Mouse (Mus musculus): ENCODE data around the gene Tm9sf3.

Gene Tm9sf3

GRCm38 (mm10) chr19:41260736-41261135, 3.1 kb downstream of the Tm9sf3 start:
- DNase-seq = no peak

DNA sequence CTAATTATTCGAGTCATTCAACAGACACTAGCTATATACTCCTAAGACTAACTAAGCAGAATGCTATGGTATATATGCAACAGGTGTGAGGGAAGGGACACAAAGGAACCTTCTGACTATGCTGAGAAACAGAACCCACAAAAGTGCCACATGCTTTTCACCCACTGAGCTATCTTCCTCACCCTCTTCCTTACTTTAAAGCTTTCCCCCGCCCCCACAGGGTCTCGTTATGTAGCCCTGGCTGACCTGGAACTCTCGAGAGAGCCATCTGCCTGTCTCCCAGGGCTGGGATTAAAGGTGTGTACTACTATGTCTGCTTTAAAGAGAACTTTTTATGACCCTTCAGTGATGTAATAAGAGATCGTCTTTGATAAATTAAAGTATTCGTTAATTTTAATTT, 4.5 kb downstream of the Tm9sf3 start:
- no peak for DNase-seq

GRCm38 (mm10) chr19:41258707-41259106, 5.1 kb downstream of the Tm9sf3 start:
- DNase-seq = peak; percentile 75 to 79

- no peak for DNase-seq
Observed at GRCm38 (mm10) chr19:41254584-41254983, 9.2 kb downstream of the Tm9sf3 start.

DNA sequence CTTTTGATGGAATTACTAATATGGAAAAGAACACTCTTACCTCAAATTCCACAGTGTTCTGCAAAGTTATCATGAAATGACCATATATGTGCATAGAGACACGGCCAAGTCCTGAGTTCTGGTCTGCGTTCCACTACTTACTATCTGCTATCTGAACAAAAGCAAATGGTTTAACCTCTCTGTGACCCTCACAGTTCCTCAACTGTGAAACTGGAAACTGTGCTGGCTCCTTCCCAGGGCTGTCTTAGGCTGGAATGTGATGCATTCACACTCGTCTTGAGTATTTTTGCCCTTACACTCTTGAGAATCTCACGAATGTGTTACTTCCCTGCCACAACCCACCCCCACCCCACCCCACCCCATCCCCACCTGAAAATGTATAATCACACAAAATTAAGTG, 14.8 kb downstream of the Tm9sf3 start:
- no peak for DNase-seq

- DNase-seq = no peak
Observed at GRCm38 (mm10) chr19:41248271-41248670, 15.5 kb downstream of the Tm9sf3 start.

- DNase-seq = no peak
Observed at GRCm38 (mm10) chr19:41246271-41246670, 17.5 kb downstream of the Tm9sf3 start.

DNA sequence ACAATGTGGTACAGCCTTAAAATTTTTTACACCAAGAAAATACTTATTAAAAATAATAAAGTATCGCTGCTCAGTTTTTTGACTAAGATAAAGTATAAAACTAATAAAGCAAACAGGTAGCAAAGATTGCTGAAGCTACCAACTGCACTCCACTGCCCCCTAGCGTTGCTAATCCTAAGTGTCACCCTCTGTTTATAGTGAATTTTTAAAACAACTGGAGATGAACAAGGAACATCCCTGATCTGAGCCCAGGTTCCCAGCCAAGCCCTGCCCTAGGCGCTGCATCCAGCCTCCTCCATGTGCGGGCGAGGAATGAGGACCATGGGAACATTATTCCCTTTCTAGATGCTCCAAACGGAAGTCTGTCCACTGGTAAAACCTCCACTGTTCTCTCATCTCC, 19.2 kb downstream of the Tm9sf3 start:
- peak; percentile 69 to 73 for DNase-seq

DNA sequence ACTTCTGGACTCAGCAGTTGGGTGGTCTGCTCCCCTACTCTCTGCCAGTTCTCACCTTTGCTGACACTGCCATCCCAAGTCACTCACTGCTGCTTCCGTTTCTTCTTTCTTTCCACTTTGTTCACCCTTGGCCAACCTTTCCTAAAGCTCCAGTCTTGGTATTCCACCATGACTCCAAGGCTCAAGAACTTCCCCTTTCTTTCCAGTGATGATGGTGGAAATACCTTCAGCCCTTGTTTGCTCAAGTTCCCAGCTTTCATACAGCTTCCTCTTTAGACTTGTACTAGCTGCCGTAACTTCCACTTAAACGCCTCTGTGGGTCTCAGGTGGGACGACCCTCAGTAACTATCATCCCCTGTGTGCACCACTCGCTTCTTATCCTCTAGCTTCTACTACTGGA, 21.8 kb downstream of the Tm9sf3 start:
- no peak for DNase-seq

- no peak for DNase-seq
Observed at GRCm38 (mm10) chr19:41233698-41234097, 30.1 kb downstream of the Tm9sf3 start.

DNA sequence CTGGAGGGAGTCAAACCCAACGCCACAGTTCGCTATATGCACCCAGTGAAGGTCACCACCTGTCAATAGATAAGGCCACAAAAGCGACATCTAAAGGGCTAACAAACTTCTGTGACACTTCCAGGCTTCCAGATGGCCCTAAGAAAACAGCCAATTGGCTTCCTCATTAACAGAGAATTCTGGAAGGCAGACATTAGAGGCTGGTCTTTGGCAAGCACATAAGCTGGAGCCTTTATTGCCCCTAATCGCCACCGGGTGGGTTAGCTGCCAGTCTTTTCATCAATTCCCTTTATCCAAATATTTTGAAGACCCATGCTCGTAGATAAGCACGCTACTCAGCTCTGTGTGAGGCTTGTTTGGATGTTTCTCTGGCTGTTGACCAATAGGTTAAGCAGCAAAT, 55.5 kb downstream of the Tm9sf3 start:
- no peak for DNase-seq

DNA sequence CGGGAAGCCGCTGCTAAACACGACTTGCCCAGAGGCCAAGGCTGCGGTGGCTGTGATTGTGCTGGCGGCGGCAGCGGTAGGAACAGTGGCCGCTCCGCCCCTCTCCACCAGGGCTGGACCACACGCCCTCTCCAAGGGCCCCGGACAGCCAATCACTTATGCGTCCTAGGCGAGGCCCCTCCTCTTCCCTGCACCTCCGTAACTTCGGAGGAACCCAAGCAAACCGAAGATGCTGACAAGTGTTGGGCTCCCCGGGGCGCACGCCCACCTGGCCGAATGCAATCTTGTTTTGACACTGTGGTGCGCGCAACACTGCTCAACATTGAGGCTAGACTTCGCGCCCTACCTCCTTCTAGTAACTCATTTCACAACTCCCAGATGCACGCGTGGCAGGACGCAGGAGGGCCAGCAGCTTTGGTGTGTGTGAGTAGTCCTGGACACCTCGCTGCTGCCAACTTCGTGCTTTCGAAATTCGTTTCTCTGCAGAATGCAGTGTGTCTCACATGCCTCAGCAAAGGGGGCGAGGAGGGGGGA, 56.9 kb downstream of the Tm9sf3 start, which contains the start of gene Tll2:
Gene Tll2 (minus strand): TSS at position 25 of the 534 bp plus-strand sequence.
- peak; percentile 30 to 38 for DNase-seq

GRCm38 (mm10) chr19:41206041-41206810, 57.6 kb downstream of the Tm9sf3 start:
- DNase-seq = peak in 1 of 2 experiments; percentile 14

GRCm38 (mm10) chr19:41204159-41205081, 59.4 kb downstream of the Tm9sf3 start:
- no peak for DNase-seq

- no peak for DNase-seq
Observed at GRCm38 (mm10) chr19:41197606-41198005, 66.2 kb downstream of the Tm9sf3 start.

DNA sequence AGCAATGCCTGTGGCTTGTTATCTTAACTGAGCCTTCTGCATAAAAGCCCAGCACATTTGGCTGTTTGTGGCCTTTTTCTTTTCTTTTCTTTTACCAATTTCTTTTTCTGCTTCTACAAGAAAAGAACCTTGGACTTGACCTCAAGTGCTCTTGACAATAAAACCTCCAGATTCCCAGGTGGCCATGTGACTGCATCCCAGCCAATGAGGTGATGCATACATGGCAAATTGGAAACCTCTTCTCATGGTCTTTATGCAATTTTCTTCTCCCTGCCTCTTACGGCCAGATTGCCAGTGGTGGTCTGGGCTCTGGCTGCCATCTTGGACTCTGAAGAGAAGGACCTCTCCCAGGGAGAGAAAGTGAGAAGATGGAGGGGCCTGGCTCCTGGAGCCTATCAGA, 70.4 kb downstream of the Tm9sf3 start:
- DNase-seq = no peak

DNA sequence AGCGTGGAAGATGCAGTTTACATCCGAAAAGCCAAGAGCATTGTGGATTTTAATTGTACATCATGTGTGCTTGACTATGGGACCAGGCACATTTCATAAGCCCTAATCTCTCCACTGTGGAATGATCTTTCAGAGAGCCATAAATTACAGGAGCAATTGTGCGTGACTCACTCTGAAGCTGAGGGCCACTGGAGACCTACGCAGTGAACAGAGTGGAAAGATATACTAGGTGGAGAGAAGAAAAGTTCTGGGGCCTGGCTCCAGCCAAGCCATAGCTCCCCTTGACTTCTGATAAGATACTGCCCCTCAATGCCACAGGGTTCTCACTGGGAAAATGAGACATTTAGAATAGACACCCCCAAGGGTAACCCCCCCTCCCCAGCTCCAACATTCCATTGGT, 70.8 kb downstream of the Tm9sf3 start:
- DNase-seq = no peak

DNA sequence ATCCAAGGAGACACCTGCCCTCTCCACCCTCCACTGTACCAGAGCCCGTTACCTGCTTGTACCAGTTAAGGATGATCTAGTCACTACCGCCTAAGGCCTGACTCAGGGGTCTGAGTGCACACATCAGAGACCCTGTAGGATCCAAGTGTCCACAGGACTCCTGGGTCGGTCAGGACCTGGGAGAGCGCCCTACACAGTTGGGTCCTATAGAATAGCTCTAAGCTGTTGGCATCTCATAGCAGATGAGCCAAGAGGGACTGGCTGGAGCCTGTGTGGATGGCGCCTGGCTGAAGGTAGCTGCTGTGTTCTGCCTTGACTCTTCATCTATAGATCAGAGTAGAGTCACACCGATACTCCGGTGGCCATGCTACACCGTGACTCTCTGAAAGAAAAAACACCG, 72.1 kb downstream of the Tm9sf3 start:
- no peak for DNase-seq

- DNase-seq = no peak
Observed at GRCm38 (mm10) chr19:41190876-41191434, 72.8 kb downstream of the Tm9sf3 start.

DNA sequence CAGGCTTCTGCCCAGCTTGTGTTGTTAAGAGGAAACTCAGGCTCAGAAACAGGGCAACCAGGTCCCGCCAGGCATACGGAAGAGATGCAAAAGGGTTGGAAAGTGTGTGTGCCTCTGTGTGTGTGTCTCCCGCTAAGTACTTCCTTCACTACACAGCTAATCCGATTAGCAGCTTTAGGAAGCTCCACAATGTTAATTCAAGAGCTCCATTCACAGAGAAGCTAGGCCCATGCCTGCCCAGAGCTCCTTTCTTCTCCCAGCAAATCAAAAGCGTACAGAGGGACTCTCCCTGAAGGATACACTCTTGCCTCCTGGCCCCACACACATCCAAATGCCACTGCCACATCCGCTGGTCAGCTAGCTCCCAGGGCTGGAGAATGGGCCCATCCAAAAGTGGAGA, 86.5 kb downstream of the Tm9sf3 start:
- DNase-seq = no peak

- no peak for DNase-seq
Observed at GRCm38 (mm10) chr19:41176881-41177280, 86.9 kb downstream of the Tm9sf3 start.

GRCm38 (mm10) chr19:41165914-41166235, 97.9 kb downstream of the Tm9sf3 start:
- DNase-seq = no peak

DNA sequence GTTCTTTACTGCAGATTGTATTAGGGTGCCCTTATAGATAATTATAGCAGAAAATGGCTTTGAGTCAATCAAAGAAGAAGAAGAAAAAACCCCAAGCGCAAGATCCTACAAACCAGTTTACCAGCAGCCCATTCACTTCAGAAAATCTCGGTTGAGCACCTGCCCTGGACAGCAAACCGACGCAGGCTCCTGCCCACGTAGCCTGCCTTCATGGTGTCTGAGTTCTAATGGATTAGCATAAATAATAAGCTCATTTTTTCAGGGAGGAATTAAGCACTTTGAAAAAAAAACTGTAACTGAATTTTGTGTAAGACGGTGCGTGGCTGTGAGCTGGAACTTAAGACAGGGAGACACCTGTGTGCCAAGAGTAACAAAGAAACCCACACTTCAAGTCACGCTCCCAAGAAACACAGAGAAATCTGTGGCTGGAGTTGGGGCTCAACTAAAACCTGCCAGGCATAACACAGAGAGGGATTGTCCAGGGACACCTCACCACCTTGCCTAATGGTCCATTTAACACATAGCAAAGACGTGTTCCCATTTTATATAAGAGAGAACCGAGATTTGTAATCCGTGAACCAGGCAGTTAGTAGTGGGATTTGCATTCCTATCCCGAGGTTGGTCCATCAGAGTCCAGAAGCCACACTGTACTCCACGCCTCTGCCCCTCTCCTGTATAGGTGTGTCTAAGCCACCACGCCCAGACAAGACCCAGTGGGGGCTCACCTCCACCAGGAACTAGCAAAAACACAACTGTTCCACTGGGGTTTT, 98.5 kb downstream of the Tm9sf3 start:
- no peak for DNase-seq
